Mouse (Mus musculus) cortical plate, adult 2 months (tissue): ENCODE data around the gene Fam214a.

ENCODE experiments used
- CTCF ChIP-seq: fragments of 200-500 bp; IDR thresholded peaks from 2 replicates; pipeline ENCODE4 v1.5.1; 2011; ENCODE audit warnings: mild to moderate bottlenecking, control low read depth, low read length; ENCODE audit not compliant: insufficient read depth; ENCODE audit errors: extremely low read depth
- POLR2A ChIP-seq: fragments of 200-500 bp; IDR thresholded peaks from 2 replicates; pipeline ENCODE4 v1.6.1; 2011; ENCODE audit warnings: mild to moderate bottlenecking, low read length, control low read depth; ENCODE audit not compliant: insufficient read depth; ENCODE audit errors: extremely low read depth

DNA sequence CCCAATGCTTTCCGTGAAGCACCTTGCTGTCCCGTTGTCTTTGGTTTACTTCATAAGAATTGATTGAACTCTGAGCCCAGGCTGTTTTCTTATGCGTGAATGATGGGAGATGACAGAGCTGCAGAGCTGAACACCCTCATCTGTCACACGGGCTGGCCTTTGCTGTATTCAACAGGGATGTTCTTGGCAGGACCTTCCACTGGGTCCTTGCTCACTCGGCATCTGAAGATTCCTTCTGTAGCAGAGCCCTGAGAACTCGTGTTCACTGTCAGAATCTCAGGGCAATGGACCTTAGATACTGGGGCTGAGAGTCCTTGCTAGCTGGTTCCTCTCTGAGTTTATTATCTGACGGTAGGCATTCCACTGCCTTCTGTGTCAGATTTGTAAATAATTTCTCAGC lies 25.3 kb downstream of the Fam214a start:
- TF ChIP-seq CTCF, result no peak
- no peak for TF ChIP-seq POLR2A
